Mouse (Mus musculus): ENCODE measurements around the gene Pde1a.
"Not testable (repeated sequence)": the region's sequence is repeated elsewhere in the genome, so short reads cannot be mapped to it uniquely, and the experiment has no call there.

The Pde1a gene

DNA sequence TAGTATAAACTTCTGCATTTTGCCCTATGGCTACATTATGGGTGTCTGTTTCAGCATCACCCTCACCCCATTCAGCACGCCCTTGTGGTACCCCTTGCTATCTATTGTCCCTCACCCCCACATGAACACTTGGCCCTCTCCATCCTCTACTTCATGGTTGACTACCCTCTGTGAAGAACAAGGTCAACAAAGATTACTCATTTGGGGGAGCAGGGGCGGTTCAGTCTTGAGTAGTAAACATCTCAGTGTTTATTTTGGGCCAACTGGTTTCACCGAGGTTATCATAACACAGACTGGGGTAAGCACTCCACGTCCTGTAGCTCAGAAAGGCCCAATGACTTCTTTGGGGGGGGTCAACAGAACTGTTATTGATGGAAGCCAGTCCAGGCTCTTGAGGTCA is 164.3 kb downstream of the Pde1a start:
- in situ Hi-C loops (cut with MseI, MboI), result no loop called here

DNA sequence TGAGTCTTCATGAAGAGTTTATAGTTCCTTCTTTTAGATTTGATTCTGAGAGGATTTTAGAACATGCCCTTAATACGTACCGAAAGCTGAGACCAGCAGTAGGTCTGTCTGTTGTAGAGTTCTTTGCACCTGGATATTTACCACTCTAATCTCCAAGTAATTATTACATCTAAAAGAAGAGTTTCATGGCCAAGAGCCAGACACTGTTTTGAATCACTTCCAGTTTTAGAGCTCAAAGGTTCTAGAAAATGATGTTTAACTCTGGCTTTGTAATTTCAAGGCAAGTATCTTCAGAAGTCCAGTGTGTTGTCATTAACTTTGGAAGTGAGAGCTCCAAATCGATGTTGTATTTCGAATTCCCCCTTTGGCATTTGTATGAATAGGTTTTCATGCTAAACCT is 167.8 kb downstream of the Pde1a start:
- in situ Hi-C loops (cut with MseI, MboI), result no loop called here

DNA sequence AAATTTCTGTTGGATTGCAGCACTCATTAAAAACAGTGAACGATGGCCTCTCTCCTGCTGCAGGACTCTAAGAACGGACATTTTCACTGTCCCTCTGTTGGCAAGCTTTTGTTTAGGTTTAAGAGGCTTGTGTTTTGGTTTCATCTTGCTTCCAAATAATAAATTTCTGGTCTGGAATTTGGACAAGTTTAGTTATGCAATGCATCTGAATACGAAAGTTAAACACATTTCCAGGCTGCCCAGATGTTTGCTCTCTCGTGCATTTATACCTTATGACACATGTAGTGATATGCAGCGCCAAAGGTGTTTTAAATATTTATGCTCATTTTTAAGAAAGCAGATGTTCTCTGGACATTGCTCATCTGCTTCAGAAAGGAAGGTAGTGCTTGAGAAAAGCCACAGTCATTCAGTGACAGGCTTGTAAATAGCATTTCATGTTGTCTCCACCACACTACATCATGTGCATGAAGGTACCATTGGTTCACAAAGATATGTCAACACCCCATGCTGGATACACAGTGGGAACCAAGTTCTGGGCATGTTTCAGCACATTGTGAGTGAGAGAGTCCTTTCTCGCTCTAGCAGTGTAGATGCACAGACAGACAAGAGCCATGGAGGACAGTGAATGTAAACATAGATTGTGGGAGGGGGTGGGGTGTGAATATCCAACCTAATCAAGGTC is 171.5 kb downstream of the Pde1a start:
- in situ Hi-C loops (cut with MseI, MboI), result no loop called here

DNA sequence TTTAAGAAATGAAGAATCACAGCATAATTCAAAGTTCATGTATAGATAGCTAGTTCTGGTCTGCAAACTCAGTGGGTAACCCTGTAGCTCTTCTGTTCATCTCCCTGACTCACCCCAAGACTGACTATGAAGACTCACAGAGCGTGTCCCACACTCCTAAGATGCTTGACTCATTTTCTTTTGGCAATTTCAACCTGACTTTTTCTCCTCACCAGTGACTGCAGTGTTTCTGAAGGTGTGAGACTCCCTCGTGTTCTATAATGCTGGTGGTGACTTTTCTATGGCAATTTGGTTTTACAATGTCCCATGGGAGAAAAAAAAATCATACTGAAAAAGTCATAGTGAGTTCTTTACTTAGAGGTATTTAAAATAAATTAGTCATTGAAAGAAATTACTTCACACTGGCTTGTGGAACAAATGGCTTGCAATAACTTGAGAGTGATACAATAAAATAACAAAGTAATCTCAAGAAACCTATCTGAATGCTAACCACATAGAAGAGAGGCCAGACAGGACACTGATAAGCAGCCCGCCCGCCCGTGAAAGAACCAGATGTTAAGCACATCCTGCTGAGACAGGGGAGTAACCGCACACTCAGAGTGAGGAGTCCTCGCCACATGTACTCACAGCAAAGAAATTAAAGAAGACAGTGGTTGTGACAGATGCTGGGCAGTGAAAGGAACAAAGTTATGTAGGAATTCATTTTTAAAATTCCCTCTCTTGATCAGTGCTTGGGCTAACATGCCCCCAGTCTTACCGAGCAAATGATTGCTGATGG is 183.2 kb downstream of the Pde1a start:
- in situ Hi-C loops (cut with MseI, MboI), result no loop called here

DNA sequence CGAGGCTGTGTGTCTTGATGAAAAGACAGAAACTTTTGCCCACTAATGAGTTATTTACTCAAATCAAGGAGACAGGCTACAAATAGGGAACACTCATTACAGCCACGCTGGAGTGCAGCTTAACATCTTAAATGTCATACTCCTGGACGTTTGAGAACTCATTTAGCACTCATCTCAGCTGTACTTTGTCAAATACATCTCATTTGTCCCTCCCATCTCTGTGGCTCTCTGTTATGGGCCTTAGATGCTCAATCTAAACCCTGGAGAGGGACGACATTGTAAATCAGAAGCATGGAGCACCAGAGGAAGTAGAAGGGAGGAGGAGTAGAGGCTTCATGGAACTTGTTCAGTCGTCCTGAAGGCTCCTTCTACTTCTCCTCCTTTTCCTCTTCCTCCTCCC is 194.6 kb downstream of the Pde1a start:
- in situ Hi-C loops (cut with MseI, MboI), result no loop called here

DNA sequence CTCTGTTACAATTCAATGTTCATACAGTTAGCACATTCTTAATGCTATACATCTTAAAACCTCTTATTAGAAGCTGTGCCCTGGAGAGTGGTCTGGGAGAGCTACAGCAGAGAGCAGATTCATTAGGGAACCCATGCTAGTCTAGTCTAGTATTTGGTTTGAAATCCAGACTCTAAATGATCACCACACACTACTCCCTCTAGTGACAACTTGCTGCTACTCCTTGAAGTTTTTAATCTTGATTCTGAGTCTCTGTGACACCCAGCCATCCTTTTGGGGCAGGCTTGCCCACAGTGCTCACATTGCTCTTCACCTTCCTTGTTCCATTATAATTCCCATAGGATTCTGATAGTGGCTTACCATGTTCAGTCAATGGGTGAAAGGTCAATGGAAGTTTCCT is 206.9 kb downstream of the Pde1a start:
- in situ Hi-C loops (cut with MseI, MboI), result no loop called here

DNA sequence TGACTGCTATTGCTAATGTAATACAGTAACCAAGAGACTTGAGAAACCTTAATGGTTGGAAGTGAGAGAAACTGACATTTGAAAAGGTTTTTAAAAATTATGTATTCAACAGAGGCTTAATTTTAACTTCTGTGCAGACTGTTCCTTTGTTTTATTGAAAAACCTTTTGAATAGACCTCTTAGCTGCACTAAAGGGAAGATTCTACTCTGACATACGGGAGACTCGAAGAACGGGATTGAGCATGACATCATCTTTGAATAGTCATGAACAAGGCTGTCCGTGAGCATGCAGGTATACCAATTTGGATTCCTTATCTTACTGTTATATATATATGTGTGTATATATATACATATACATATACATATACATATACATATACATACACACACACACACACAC is 207.9 kb downstream of the Pde1a start:
- in situ Hi-C loops (cut with MseI, MboI), result no loop called here

DNA sequence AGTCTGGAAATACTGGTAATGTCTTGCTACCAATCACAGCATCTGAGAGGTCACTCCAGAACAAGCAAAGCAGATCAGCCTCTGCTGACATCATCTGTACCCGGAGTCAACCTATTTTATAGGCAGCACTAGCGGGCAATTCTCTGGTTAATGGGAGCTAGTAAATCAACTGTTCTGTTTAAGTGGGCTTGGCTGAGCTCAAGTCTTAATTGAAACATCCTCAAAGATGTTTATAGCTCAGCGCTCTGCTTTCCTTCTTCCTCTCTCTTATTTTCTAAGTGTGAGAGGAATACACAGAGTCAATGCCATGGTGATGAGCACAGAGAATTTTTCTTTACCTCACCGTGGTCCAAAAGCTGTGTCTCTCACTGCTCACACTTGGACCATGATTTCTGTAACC is 208.8 kb downstream of the Pde1a start:
- in situ Hi-C loops (cut with MseI, MboI), result no loop called here

DNA sequence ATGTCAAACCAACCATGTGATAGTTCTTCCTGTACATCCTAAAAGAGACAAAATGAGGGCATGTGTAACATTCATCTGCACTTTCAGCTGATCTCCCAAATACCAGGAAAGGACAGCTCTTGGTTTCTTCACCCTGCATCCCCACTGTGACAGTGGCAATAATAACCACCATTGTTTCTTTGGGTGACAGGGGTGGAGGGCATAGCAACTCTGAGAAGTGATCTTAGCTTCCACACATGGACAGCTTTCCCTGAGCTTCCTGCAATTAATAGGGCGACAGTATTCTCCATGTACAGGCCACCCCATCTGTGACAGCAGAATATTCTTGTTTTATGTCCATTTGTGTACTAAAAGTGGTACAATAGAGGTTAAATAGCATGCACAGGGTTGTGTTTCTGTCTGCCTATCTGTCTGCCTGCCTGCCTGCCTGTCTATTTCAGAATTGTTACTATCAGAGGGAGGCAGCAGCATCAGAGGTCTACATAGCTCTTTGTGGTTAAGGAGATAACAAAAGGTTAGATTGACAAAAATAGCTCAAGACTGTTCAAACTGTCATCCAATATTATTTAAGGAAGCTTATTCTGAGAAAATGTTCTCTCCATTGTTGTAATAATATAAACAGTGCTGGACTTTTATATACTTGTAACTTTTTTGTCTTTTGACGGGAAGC is 227.3 kb downstream of the Pde1a start:
- in situ Hi-C loops (cut with MseI, MboI), result no loop called here

DNA sequence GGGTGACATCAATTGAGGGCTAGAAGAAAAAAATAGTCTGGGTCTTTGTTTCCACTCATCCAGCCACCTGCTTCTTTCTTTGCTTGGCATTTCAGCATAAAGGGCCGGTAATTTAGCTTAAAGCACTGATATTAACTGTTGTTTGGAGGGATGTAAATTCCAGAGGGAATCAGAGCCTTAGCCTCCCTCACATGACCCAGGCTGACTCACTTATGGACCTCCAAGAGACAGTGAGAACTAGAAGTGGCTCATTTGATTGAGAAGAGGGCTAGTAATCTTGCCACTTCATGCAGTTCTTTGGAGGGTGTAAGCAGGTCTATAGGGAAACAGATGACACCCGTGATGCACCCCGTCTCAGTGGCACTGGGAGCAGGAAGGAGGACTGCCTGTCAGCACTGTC is 230.7 kb downstream of the Pde1a start:
- in situ Hi-C loops (cut with MseI, MboI), result no loop called here

DNA sequence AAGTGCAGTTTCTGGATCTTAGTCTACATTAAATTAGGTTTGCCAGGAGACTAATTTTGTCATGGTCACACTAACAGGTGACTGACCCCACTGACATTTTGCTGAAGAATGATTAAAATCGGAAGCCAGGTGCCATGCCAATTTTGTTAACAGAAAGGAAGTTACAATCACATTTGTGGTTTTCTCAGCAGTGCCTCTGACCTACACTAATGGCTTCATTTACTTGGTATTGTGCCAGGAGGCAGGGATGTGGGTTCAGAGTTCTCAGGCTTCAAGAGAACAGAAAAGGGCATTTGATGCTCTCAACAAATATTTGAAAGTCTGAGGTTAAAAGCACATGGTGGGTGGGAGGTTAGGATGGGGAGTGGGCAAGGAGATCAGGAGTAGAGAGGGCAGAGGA is 236.4 kb downstream of the Pde1a start:
- in situ Hi-C loops (cut with MseI, MboI), result no loop called here

DNA sequence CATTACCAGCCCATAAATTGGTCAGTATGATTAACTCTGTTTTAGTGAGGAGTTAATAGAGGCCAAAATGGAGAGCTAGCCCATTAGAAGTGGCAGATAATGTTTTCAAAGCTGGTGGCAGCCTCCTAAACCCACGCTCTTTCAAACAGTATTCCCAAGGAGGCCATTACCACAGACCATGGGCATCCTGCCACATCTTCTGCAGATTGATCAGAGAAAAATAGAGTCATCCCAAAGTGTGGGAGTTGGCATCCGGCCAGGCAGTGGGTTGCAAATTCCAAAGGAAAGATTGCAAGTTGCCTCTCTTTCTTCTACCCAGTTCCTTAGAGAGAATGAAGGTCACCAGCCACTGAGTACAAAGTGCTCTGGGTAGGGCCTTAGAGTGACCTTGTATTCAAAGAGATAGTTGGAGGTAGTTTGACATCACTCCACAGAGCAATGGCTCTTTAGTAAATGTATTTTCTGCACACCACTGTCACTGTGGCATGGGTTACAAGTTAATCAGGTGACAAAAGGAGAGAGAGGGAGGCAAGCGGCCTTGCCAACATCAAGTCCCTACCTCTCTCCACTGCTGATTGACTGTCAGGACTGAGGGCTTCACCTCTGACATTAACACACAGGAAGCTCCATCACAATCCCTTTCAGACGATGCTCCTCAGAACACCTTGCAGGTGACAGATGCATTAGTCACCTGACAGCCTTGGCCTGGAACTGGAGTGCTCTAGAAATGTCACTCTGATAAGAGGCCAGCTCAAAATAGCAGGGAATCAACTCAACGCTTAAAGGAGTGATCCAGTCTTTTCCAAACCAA is 237.3 kb downstream of the Pde1a start:
- in situ Hi-C loops (cut with MseI, MboI), result no loop called here

DNA sequence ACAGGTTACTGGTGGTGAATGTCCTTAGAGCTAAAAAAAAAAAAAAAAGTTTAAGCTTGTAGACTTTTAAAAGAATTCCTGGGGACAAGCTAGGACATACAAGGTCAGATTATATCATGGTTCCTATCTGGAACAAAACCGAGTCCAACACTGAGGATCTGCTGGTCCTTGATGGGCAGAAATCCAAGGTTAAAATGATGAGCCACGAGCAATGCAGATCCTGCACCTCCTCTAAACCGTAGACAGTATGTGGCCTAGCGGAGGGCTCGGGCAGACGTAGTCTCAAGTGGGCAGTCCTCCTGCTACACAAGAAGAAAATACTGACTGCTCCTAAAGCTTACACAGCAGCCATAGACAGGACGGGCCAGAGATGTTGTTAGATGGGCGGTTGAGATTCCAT is 238.5 kb downstream of the Pde1a start:
- in situ Hi-C loops (cut with MseI, MboI), result no loop called here

DNA sequence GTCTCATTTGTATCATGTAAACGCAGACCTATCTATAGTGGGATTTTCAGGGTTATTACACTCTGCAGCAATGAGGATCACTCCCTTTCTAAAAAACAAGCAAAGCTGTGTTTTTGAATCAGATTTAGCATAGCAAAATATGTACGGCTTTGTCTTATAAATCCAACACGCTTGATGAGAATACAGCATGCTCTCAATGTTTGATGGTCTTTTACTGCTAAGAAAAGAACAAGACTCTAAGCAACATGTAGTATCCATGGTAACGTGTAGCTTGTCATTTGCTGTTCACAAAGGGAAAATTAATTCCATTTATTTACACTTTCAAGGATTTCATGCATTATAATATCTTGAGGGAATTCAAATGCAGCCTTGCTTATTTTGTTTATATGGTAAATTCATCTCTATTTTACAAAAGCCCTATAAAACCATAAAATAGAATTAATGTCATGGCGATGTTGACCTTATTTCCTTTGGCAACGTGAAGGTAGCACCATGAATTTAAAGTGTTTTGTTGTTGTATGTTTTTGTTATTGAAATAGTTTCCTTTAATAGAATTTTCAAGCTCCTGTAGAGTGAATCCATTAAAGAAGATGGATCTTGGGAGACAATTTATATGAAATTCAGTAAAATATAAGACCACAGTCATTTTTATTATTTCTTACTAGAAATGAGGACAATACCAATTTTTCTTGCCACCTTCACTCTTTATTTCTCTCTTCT is 245.5 kb downstream of the Pde1a start:
- in situ Hi-C loops (cut with MseI, MboI), result no loop called here

DNA sequence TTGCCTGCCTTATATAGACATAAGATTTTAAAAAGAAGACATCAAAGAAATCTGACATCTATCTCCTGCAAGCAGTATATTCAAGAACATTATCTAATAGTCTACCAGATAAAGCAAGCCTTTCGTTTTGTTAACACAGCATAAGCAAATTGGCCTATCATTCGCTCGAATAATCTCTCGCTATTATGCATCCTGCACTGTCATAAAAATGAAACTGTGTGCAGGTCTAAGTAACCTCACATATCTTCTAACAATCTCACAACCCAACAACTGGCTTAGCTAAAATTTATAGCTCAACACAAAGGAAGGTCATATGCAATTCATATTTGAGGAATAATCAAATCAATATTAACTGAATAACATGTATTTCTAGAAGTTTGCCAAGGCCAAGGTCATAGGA is 246.0 kb downstream of the Pde1a start:
- in situ Hi-C loops (cut with MseI, MboI), result no loop called here

DNA sequence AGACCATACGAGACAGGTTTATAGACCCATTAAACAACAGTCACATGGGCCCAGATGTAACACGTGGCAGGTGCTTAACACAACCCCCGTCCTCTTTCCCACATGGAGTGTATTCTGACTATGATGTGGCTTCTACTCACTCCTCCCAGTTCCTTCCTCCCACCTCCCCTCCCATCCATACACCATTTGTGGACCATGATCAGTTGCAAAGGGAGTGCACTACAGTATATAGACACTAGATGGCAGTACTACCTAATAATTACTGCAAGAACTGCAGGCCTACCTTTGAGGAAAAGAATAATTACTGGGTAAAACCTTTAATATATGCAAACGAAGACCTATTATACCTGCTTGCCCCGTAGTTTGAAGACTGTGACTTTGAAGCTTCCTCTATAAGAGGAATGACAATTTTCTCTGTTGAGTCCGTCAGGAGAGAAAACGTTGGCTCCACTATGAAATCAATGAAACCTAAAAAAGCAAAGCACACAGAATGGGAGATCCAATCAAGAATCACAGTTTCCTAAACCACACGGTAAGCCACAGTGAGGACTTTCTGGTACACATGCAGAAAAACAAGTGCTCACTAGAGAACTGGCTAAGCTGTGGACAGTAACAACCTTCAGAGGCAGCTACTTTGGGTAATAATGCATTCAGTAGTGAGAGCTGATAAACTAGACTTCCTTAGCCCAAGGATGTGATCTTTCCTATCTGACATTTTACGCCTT is 263.8 kb downstream of the Pde1a start:
- in situ Hi-C loops (cut with MseI, MboI), result loop anchor here (5.0 kb wide), 1 partner anchor 402 kb away; no protein-coding TSS in a partner anchor

DNA sequence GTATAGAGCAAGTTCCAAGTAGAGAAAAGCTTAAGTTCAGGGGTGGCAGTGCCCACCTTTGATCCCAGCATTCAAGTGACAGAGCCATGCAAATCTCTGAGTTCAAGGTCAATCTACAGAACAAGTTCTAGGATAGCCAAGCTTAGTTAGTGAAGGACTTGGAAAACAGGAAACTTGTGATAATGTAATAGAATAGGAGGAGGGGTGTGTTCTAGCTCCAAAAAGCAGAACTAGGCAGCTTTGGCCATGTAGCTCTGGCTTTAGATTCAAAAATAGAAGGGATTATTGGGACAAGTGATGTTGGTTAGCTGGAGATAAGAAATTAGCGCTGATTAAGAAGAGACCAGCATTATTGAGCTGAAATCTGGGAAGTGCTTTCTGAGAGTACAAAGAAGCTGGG is 272.4 kb downstream of the Pde1a start:
- in situ Hi-C loops (cut with MseI, MboI), result no loop called here

DNA sequence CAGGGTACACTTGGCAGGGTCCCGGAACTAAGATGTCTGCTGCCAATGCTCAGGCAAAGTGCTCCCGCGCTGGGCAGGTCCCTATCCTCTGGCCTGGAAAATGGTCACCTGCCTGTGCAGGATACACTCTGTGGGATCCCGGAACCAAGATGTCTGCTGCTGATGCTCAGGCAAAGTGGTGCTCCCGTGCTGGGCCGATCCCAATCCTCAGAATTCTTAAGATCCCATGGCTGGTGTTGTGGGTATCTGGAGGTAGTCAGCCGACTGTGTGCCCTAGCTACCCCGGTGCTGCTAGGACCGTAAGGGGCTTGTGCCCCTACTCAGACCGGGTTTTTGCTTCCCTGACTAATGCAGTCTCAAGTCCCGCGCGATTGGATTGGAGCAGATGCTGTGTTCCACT is 281.9 kb downstream of the Pde1a start:
- in situ Hi-C loops (cut with MseI, MboI), result not testable (repeated sequence)

DNA sequence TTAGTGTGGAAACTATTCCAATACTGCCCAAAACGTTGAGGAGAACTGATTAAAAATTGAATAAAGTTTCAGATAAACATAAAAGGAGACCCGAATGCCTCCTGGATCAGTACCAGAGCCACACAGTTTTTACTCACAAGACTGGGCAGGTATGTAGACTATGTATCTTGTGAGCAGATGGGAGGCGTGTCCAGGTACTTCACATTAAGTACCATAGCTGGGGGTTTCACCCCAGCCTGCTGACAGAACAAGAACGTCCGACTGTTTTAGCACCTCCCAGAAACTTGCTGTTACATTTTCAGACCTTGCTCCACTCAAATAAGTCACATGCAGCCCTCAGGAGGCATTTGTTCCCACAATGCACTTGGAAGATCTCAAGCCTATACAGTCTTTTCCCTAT is 289.7 kb downstream of the Pde1a start:
- in situ Hi-C loops (cut with MseI, MboI), result no loop called here

DNA sequence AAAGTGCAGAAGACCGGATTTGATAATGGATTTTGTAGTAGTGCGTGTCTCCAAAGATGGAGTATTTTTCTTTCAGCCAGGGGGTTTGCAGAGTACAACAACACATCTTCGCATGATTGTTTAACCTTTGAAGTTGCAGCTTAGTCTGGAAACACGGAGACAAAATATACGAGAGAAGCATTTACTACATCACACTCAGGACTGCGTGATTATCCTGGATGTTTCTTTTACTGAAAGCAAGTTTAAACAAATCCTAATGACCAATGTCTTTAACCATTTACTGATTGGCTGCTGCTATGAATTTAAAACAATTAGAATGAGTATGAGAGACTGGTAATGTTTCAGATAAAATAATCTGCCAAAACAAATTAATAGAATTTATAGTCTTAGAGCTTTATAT is 290.2 kb downstream of the Pde1a start:
- in situ Hi-C loops (cut with MseI, MboI), result no loop called here

DNA sequence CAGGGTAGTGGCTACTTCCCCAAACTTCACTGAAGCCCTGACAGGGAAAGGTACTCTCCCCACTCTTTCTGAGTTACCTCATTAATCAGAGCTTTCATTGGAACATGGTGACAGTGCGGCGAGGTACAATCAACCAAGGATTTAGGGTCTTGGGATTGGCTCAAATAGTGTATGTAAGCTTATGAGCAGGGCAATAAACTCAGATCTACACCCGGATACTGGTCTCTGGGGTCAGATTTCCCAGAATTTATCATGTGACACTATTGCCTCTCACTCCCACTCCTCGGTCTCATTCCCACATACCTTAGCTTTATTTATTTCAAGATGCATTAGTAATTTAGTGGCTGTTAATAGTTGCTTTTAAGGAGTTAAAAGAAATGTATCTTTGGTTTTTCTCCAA is 303.4 kb downstream of the Pde1a start:
- in situ Hi-C loops (cut with MseI, MboI), result no loop called here
